Mouse (Mus musculus) myocyte (in vitro differentiated cells): ENCODE measurements around the gene Cnot6. TPM values are rescaled to one million over a fixed set of nuclear protein-coding genes. Genes with fewer than 3 reads are reported as not detected.

ENCODE experiments used
- H3K27me3 ChIP-seq: one replicate; pipeline ENCODE4 v1.6.1; 2011; ENCODE audit not compliant: control insufficient read depth, insufficient read depth, insufficient read length
- H3K36me3 ChIP-seq: one replicate; pipeline ENCODE4 v1.6.1; 2011; ENCODE audit not compliant: control insufficient read depth, insufficient read depth
- H3K4me2 ChIP-seq: one replicate; pipeline ENCODE4 v1.6.1; 2011; ENCODE audit warnings: low read depth, control low read depth
- H3K4me3 ChIP-seq: one replicate; pipeline ENCODE4 v1.5.1; 2011; ENCODE audit warnings: mild to moderate bottlenecking, control low read depth, moderate library complexity
- H3K79me2 ChIP-seq: one replicate; pipeline ENCODE4 v1.6.1; 2011; ENCODE audit not compliant: control insufficient read depth, insufficient read depth
- H3ac ChIP-seq: one replicate; pipeline ENCODE4 v1.6.1; 2011; ENCODE audit not compliant: control insufficient read depth, insufficient read length
- CEBPB ChIP-seq: IDR thresholded peaks from 2 replicates; pipeline ENCODE4 v1.6.1; 2011; ENCODE audit warnings: mild to moderate bottlenecking, moderate library complexity; ENCODE audit not compliant: poor library complexity, insufficient read depth, severe bottlenecking
- E2F4 ChIP-seq: IDR thresholded peaks from one replicate; pipeline ENCODE4 v1.6.1; 2011; ENCODE audit warnings: mild to moderate bottlenecking, control low read depth, moderate library complexity; ENCODE audit not compliant: insufficient read depth
- MAX ChIP-seq: IDR thresholded peaks from one replicate; pipeline ENCODE4 v1.6.1; 2011; ENCODE audit warnings: low read depth, mild to moderate bottlenecking, control low read depth
- MYOD1 ChIP-seq, 3 experiments: IDR thresholded peaks; one replicate each; pipeline ENCODE4 v1.6.1; 2011; ENCODE audit warnings: control low read depth in 2 of 3, low read depth in 2 of 3, mild to moderate bottlenecking in 2 of 3, moderate library complexity in 1 of 3; ENCODE audit not compliant: insufficient read length in 2 of 3, control insufficient read depth in 1 of 3
- MYOG ChIP-seq, 3 experiments: IDR thresholded peaks; one replicate each; pipeline ENCODE4 v1.6.1; 2011; ENCODE audit warnings: control low read depth in 2 of 3, low read depth in 2 of 3, mild to moderate bottlenecking in 2 of 3; ENCODE audit not compliant: insufficient read length in 2 of 3, control insufficient read depth in 1 of 3, insufficient read depth in 1 of 3
- POLR2A ChIP-seq: IDR thresholded peaks from one replicate; pipeline ENCODE4 v1.6.1; 2011; ENCODE audit warnings: low read depth, mild to moderate bottlenecking, control low read depth, moderate library complexity; ENCODE audit not compliant: insufficient read length
- POLR2AphosphoS2 ChIP-seq: IDR thresholded peaks from one replicate; pipeline ENCODE4 v1.6.1; 2011; ENCODE audit warnings: low read depth, control low read depth; ENCODE audit not compliant: insufficient read length
- REST ChIP-seq: IDR thresholded peaks from one replicate; pipeline ENCODE4 v1.6.1; 2011; ENCODE audit warnings: mild to moderate bottlenecking, control low read depth, moderate library complexity; ENCODE audit not compliant: insufficient read depth, insufficient read length
- SRF ChIP-seq: IDR thresholded peaks from one replicate; pipeline ENCODE4 v1.6.1; 2011; ENCODE audit warnings: low read depth; ENCODE audit not compliant: control insufficient read depth, insufficient read length
- TCF12 ChIP-seq: IDR thresholded peaks from one replicate; pipeline ENCODE4 v1.6.1; 2011; ENCODE audit warnings: mild to moderate bottlenecking, control low read depth; ENCODE audit not compliant: poor library complexity, insufficient read depth, severe bottlenecking
- TCF3 ChIP-seq: IDR thresholded peaks from one replicate; pipeline ENCODE4 v1.6.1; 2011; ENCODE audit warnings: low read depth, control low read depth; ENCODE audit not compliant: insufficient read length
- USF1 ChIP-seq: IDR thresholded peaks from one replicate; pipeline ENCODE4 v1.6.1; 2011; ENCODE audit warnings: low read depth, mild to moderate bottlenecking, control low read depth, moderate library complexity
- polyA plus RNA-seq: library from polyadenylated mRNA; unstranded; fragments of >200 nt; fragmentation: generic; extraction: Trizol; gene quantifications from one replicate; pipeline ENCODE4 v1.2.1, GENCODE M21; 2012; ENCODE audit warnings: missing spikeins

Gene Cnot6
- polyA plus RNA-seq, 1 experiment, result 12.1 TPM

- no peaks in the 10 kb centered on the region for H3K36me3 ChIP-seq
- TF ChIP-seq USF1, result no peak
- TF ChIP-seq CEBPB, result no peak
- no peak for TF ChIP-seq TCF3
- no peak for TF ChIP-seq MYOG (IDR thresholded peaks at IDR 0.05; ENCODE audit: control insufficient read depth in 1 of 3, insufficient read depth in 1 of 3, insufficient read length in 2 of 3, low read depth in 2 of 3)
- TF ChIP-seq SRF, result no peak
- TF ChIP-seq TCF12, result no peak
- TF ChIP-seq MAX, result no peak
- no peak for TF ChIP-seq POLR2A
- no peak for TF ChIP-seq E2F4
- TF ChIP-seq MYOD1 (IDR thresholded peaks at IDR 0.05; ENCODE audit: control insufficient read depth in 1 of 3, insufficient read length in 2 of 3, low read depth in 2 of 3), result no peak
- TF ChIP-seq POLR2AphosphoS2, result no peak
- no peak for TF ChIP-seq REST
- no peaks in the 10 kb centered on the region for H3K79me2 ChIP-seq
Measured at GRCm38 (mm10) chr11:49651762-49652322, 60.7 kb downstream of the Cnot6 start.

DNA sequence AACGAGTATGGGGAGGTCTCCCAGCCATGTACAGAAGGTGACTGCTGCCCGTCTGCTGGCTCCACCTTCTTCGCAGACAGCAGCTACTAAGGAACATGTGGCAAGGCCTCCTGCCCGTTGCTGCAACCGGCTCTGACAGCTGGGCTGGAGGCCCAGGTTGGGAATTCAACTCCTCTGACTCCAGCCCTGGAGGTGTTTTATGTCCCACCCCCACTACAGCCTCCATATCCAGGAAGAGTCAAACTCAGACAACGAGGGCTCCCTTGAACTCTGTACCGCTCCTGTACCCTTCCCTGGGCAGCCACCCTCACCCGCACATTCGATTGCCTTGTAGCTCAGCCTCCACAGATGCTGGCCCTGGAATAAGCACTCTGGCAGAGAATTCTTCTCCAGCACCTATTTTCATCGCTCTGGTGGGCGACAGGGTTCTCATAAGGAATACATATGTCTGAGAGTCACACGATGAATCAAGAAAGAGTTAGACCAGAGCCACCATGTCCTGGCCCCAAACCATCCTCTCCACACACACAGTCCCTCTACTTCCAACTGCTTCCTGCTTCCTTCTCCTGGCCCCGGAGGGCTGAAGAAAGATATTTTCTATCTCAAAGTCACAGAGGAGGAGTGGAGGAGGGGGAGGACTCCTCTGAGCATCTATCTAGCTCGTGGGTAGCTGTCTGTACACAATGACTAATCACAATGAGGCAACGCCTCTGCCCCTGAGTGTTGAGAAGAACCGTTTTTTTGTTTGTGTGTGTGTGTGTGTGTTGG, 61.3 kb downstream of the Cnot6 start:
- peaks cover 7% of the 10 kb centered on the region for H3K27me3 ChIP-seq
- peak overlapping the region; percentile 21 for H3K4me2 ChIP-seq
- H3ac ChIP-seq, result no peak overlapping the region
- no peaks in the 10 kb centered on the region for H3K79me2 ChIP-seq
- H3K4me3 ChIP-seq, result no peak overlapping the region
- TF ChIP-seq REST (no peak), TCF3 (no peak), MAX (no peak)
- H3K36me3 ChIP-seq, result no peaks in the 10 kb centered on the region

More at GRCm38 (mm10) chr11:49651762-49652322, 60.7 kb downstream of the Cnot6 start:
- Histone ChIP-seq H3K4me3 (no peak overlapping the region), H3ac (no peak overlapping the region), H3K4me2 (peak overlapping the region; percentile 21), H3K27me3 (peaks cover 7% of the 10 kb centered on the region)

DNA sequence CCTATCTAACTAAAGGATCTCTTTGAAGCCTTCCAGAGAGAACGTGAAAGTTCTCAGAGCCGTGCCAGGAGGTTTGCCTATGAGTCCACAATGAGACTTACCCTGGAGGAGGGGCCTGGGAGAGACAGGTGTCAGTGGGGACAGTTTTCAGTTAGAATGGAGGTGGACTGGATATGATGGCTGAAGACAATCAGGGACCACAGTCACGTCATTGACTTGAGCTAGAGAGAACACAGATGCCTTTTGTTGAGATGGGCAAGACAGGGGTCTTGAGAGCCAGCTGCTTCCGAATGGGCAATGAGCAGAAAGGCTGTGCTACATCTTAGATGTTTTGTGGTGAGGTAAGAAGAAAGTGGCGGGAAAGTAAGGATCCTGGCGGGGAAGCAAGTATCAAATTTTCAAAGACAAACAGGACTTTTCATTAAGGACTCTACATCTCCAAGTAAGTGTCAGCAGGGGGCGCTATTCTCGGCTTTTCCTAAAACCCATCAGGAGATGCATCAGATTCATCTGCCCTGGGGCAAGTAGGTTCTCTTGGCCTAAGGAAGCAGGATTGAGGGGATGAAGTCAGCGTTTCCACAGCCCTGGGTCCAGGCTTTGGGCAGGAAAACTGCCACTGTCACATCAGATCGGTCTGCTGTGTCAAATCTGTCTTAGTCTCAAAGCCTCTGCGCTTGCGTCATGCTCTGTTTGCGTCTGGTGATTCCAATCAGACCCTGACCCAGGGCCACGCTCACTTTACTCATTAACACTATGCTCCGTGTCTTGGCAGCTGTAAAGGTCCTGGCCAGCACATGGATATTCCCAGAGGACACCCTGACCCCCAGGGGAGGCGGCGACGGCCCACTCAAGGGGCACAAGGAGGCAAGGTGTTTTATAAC, 62.2 kb downstream of the Cnot6 start:
- TF ChIP-seq REST, result no peak
- TF ChIP-seq POLR2A, result no peak
- TF ChIP-seq TCF3, result no peak
- TF ChIP-seq MYOG (IDR thresholded peaks at IDR 0.05; ENCODE audit: control insufficient read depth in 1 of 3, insufficient read depth in 1 of 3, insufficient read length in 2 of 3, low read depth in 2 of 3), result no peak
- no peak for TF ChIP-seq POLR2AphosphoS2
- no peak for TF ChIP-seq MAX
- TF ChIP-seq MYOD1 (IDR thresholded peaks at IDR 0.05; ENCODE audit: control insufficient read depth in 1 of 3, insufficient read length in 2 of 3, low read depth in 2 of 3), result no peak
- TF ChIP-seq CEBPB, result no peak
- TF ChIP-seq USF1, result no peak
- no peak for TF ChIP-seq E2F4
- no peak for TF ChIP-seq SRF
- TF ChIP-seq TCF12, result no peak
- Histone ChIP-seq H3K4me3 (no peak overlapping the region), H3K36me3 (no peaks in the 10 kb centered on the region), H3K27me3 (peaks cover 7% of the 10 kb centered on the region), H3K79me2 (no peaks in the 10 kb centered on the region), H3K4me2 (peak overlapping the region; percentile 7), H3ac (no peak overlapping the region)

- Histone ChIP-seq H3ac (no peak overlapping the region), H3K4me3 (no peak overlapping the region), H3K79me2 (no peaks in the 10 kb centered on the region), H3K4me2 (no peak overlapping the region), H3K27me3 (peaks cover 7% of the 10 kb centered on the region), H3K36me3 (no peaks in the 10 kb centered on the region)
- TF ChIP-seq MYOD1 (IDR thresholded peaks at IDR 0.05; ENCODE audit: control insufficient read depth in 1 of 3, insufficient read length in 2 of 3, low read depth in 2 of 3) (no peak), MYOG (IDR thresholded peaks at IDR 0.05; ENCODE audit: control insufficient read depth in 1 of 3, insufficient read depth in 1 of 3, insufficient read length in 2 of 3, low read depth in 2 of 3) (no peak), MAX (no peak), POLR2AphosphoS2 (no peak), POLR2A (no peak), TCF12 (no peak), TCF3 (no peak), SRF (no peak), REST (no peak), CEBPB (no peak)
Measured at GRCm38 (mm10) chr11:49645677-49646076, 66.8 kb downstream of the Cnot6 start.
